Mouse (Mus musculus) small intestine, adult 2 months (tissue): ENCODE results near the gene Igsf21.

Source experiments
- CTCF ChIP-seq: fragments of 200-500 bp; IDR thresholded peaks from 2 replicates; pipeline ENCODE4 v1.5.1; 2012; ENCODE audit warnings: low read depth, mild to moderate bottlenecking, control low read depth, inconsistent platforms, low read length, moderate library complexity, mixed read lengths; ENCODE audit not compliant: insufficient replicate concordance, insufficient read length; ENCODE audit errors: extremely low read depth
- POLR2A ChIP-seq: fragments of 200-500 bp; IDR thresholded peaks from 2 replicates; pipeline ENCODE4 v1.6.1; 2012; ENCODE audit warnings: low read depth, mild to moderate bottlenecking, control low read depth, inconsistent platforms, low read length, moderate library complexity

- TF ChIP-seq CTCF (no peak), POLR2A (no peak)
These were observed 40.8 kb downstream of the Igsf21 start for GRCm38 (mm10) chr4:140205811-140206231.
